Mouse (Mus musculus): ENCODE measurements around the gene Mpz.

DNA sequence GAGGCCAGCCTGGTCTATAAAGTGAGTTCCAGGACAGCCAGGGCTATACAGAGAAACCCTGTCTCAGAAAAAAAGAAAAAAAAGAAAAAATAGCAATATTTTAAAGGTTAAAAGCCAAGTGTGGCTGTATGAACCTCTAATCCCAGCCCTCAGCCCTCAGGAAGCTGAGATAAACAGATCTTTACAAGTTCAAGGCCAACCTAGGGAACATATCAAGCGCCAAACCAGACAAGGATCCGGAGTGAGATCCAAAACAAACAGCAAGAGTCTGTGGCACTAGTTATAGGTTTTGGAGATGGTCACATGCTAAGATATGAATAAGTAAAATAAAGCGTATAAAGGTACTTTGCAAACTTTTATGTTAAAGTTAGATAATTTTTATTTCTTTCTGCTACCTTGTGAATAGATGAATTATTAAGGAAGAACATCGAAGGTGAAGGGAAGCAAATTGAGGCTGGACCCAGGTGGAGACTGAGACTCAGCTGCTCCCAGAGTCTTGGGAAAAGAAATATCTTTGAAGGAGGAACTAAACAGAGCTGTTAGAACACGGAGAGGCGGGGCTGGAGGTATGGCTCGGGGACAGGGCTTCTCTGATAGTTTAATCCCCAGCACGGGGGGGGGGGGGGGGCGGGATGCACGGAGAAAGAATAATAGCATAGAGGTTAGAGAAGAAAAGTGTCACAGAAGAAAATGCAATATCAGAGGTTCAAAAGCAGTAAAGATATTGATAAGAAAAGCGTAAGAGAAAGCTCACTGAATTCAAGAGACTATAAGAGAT is 53.1 kb downstream of the Mpz start:
- TF ChIP-seq CTCF (IDR thresholded peaks at IDR 0.05; ENCODE audit: low read depth, low read length) (no peak), POLR2A (IDR thresholded peaks at IDR 0.05; ENCODE audit: extremely low read depth, insufficient read depth, low read length) (no peak)

All from liver, adult 2 months (tissue).